Mouse (Mus musculus) hindbrain, embryonic 10.5 days (tissue): ENCODE results near the gene Slc44a4. TPM values are rescaled to one million over a fixed set of nuclear protein-coding genes. Genes with fewer than 3 reads are reported as not detected.
"Not testable (repeated sequence)": the region's sequence is repeated elsewhere in the genome, so short reads cannot be mapped to it uniquely, and the experiment has no call there.

Experiments
- DNase-seq: peaks from one replicate; pipeline ENCODE4 v3.0.0-alpha.2; 2017; ENCODE audit warnings: low spot score
- H3K27ac ChIP-seq: fragments of 300-500 bp; sonication (generic); 2 replicates; pipeline ENCODE4 v1.5.1; 2016; ENCODE audit warnings: mild to moderate bottlenecking, moderate library complexity
- H3K27me3 ChIP-seq: fragments of 300-500 bp; sonication (generic); 2 replicates; pipeline ENCODE4 v1.6.1; 2016; ENCODE audit warnings: mild to moderate bottlenecking; ENCODE audit not compliant: poor library complexity, insufficient read depth, severe bottlenecking
- H3K36me3 ChIP-seq: fragments of 300-500 bp; sonication (generic); 2 replicates; pipeline ENCODE4 v1.6.1; 2016; ENCODE audit warnings: mild to moderate bottlenecking, moderate library complexity
- H3K4me1 ChIP-seq: fragments of 300-500 bp; sonication (generic); replicated peaks from 2 replicates; pipeline ENCODE4 v1.6.1; 2016; ENCODE audit warnings: mild to moderate bottlenecking
- H3K4me3 ChIP-seq: fragments of 300-500 bp; sonication (generic); 2 replicates; pipeline ENCODE4 v1.5.1; 2016; ENCODE audit warnings: mild to moderate bottlenecking, moderate library complexity
- H3K9me3 ChIP-seq: fragments of 300-500 bp; sonication (generic); 2 replicates; pipeline ENCODE4 v1.6.1; 2016; ENCODE audit warnings: mild to moderate bottlenecking, moderate library complexity
- WGBS: fragments of 180-500 bp; shearing (Covaris S2); methylation state at CpG from one replicate; pipeline ENCODE4 v1.1.7; 2016; 5-methylcytosine and 5-hydroxymethylcytosine counted together
- polyA plus RNA-seq: library from polyadenylated mRNA; unstranded; fragments of >200 nt; fragmentation: Nextera tagmentation; extraction: Ambion mirVana; gene quantifications from 2 replicates; pipeline ENCODE4 v1.2.1, GENCODE M21; 2016

Slc44a4 gene
- polyA plus RNA-seq, 1 experiment from 2014 or later: not detected

DNA sequence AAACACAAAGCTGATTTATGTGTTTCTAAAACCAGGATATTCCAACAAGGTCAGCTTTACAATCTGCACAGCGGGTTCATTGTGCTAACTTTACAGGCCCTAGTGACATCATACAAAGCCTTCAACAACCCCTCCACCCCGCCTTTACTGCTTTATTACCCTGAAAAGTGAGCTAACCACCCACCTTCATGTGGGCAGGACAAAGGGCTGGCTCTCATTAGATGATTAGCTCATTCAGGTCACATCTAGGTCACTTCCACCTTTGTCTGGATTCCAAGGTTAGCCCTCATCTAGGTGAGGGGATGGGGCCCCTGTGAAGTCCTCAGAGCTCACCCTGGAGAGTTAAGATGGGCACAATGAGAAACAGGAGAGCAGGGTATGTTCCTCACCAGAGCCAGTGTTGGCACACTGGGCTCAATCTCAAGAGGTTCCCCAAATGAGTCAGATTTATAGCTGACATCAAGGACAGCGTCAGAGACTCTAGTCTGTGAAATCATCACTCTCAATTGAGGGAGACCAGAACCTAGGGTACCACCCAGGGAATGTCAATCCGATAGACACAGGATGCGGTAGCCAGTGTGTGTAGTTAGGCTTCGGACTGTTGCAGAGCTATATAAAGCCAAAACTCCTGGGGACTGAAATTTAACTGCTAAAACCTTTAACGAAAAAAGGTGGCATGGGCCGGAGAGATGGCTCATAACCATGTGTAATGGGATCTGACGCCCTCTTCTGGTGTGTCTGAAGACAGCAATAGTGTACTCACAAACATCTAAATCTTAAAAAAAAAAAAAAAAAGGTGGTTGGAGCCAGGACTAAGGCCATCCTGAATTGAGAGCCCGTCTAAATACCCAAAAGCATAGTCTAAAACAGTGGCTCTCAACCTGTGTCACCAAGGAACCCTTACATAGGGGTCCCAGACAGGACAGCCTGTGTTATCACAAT, 36.5 kb downstream of the Slc44a4 start:
- Histone ChIP-seq H3K9me3 (no peaks in the 10 kb centered on the region), H3K36me3 (peaks cover 25% of the 10 kb centered on the region), H3K4me3 (peak overlapping the region; percentile 99), H3K27me3 (peaks cover 15% of the 10 kb centered on the region), H3K27ac (peak overlapping the region; percentile 99), H3K4me1 (peaks cover 12% of the 10 kb centered on the region)
- no peak for DNase-seq
- 38% methylated on average over 10 of the region's 10 CpGs for WGBS

DNA sequence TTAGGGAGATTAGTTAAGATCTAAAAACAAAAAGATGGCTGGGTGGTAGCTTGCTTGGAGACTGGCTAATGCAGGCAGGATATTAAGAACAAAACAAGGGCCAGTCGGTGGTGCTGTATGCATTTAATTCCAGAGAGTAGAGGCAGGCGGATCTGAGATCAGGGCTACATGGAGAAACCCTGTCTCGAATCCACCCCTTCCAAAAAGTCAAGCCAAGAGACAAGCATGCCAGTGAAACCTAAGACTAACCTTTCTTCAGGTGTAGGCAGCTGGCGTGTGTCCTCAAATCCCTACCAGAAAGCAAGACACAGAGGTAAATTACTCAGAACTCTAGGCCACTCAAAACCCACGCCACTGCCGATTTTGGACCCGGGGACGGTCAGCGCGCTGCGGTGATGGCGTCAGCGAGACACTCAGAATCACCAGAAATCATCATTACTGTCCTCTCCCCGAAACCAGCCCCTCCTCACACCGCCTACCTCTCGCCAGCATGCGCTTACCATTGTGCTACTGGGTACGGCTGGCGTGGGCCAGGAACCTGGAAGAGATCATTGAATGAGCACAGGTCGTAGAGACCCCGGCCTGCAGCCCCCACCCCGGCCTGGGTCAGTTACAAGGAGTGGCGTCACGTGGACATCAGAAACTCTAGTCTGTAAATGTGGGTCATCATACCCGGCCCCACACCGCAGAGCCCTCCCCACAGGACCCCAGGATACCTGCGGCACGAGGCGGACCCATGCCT, 37.5 kb downstream of the Slc44a4 start:
- under 1% methylated on average over 29 of the region's 29 CpGs for WGBS
- H3K4me3 ChIP-seq: peak overlapping the region; percentile 99
- peaks cover 25% of the 10 kb centered on the region for H3K36me3 ChIP-seq
- H3K27ac ChIP-seq: peak overlapping the region; percentile 99
- H3K9me3 ChIP-seq: no peaks in the 10 kb centered on the region
- H3K4me1 ChIP-seq: peaks cover 12% of the 10 kb centered on the region
- H3K27me3 ChIP-seq: peaks cover 25% of the 10 kb centered on the region
- DNase-seq: no peak

DNA sequence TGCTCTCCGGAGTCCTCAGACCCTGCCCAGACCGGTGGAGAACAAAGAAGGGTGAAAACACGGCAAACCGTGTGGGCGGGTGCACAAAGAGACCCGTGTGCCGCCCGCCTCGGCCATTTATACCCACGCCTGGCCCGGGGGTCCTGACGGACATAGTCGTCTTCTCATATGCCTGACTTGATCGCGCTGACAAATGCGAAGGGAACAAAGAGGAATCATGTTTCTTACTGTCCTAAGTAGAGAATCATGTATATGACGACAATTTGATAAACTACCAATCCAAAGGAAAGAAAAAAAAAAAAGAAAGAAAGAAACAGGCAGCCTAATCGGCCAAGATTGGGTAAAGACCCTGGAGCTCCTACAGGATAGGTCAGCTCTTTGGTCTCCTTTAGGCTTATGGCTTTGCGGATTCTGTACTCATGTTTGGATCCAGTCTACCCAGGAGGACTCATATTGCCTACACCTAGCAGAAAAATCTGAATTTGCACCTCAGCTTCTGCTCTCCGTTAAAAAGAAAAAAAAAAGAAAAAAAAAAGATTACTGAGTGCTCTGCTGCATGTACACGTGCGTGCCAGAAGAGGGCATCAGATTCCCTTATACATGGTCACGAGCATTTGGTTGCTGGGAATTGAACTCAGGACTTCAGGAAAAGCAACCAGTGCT, 38.2 kb downstream of the Slc44a4 start:
- Histone ChIP-seq H3K27me3 (peaks cover 31% of the 10 kb centered on the region), H3K4me3 (peak overlapping the region; percentile 99), H3K27ac (peak overlapping the region; percentile 99), H3K36me3 (peaks cover 25% of the 10 kb centered on the region), H3K9me3 (no peaks in the 10 kb centered on the region), H3K4me1 (peaks cover 12% of the 10 kb centered on the region)
- under 1% methylated on average over 23 of the region's 23 CpGs for WGBS
- peak; percentile 86 for DNase-seq

DNA sequence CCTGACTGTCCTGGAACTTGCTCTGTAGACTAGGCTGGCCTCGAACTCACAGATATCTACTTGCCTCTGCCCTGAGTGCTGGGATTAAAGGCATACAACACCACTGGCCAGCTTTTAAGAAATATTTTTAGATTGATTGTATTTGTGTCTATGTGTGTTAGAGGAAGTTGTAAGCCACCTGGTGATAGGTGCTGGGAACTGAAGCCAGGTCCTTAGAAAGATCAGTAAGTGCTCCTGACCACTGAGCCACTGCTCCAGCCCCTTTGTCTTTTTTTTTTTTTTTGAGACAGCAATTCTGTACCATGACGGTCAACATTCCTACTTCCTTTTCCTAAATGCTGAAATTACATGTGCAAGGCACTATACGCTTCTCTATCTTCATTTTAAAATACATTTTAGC, 39.0 kb downstream of the Slc44a4 start:
- DNase-seq: no peak
- Histone ChIP-seq H3K9me3 (no peaks in the 10 kb centered on the region), H3K27me3 (peaks cover 35% of the 10 kb centered on the region), H3K36me3 (peaks cover 25% of the 10 kb centered on the region), H3K27ac (peak overlapping the region; percentile 99), H3K4me1 (peaks cover 12% of the 10 kb centered on the region), H3K4me3 (peak overlapping the region; percentile 99)
- 90% methylated on average over 3 of the region's 3 CpGs for WGBS

DNA sequence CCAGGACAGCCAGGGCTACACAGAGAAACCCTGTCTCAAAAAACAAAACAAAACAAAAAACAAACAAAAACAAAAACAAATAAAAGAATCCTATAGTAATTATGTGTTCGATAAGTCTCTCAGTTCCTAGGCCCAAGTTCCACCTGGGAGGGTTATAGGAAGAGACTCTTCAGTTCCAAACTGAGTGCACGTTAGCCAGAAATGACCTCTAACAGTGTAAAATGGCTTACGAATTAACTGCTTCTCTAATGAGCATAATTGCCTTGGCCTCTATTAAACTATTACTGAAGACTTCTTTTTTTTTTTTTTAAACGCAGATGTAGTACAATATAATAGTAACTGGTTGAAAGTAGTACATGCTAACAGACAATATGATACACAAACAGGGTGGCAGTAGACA, 39.6 kb downstream of the Slc44a4 start:
- Histone ChIP-seq H3K27ac (no peak overlapping the region), H3K36me3 (peaks cover 25% of the 10 kb centered on the region), H3K27me3 (peaks cover 35% of the 10 kb centered on the region), H3K4me3 (no peak overlapping the region), H3K4me1 (peaks cover 12% of the 10 kb centered on the region), H3K9me3 (no peaks in the 10 kb centered on the region)
- WGBS: 91% methylated on average over 4 of the region's 4 CpGs
- no peak for DNase-seq

DNA sequence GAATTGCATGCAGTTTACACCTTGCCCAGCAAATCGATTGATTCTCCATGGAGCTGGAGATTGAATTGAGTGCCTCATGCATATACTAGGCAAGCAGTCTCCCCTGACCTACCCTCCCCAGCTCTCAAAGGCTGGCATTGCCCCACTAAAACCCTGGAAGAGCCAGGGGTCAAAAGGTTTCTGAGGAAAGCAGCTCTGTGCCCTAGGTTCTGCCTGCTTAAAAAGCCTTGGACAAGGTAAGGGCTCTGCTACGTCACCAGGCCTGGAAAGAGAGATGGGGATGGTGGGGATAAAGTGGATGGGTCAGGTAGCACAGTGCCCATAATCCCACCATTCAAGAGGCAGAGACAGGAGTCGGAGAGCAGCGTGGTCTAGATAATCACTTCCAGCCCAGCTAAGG, 40.6 kb downstream of the Slc44a4 start:
- H3K36me3 ChIP-seq: peaks cover 19% of the 10 kb centered on the region
- WGBS: 75% methylated on average over 4 of the region's 4 CpGs
- DNase-seq: no peak

DNA sequence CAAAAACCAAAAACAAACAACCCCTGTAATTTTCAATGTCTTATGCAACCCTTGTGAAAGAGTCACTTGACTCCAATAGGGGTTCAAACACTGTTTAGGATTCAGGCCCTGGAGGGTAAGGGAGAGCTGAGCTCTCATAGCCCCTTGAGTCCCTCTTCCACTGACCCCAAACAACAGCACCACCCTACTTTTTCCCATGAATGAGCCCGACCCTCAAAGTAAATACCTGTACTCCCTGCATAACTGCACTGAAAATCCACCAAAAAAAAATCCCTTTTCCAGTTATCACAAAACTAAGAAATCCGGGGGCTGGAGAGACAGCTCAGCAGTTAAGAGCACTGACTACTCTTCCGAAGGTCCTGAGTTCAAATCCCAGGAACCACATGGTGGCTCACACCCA, 41.6 kb downstream of the Slc44a4 start:
- WGBS: 78% methylated on average over 3 of the region's 3 CpGs

More for the DNA sequence above, 40.6 kb downstream of the Slc44a4 start:
- Histone ChIP-seq H3K4me1 (peaks cover 18% of the 10 kb centered on the region), H3K9me3 (no peaks in the 10 kb centered on the region), H3K27me3 (peaks cover 35% of the 10 kb centered on the region), H3K4me3 (no peak overlapping the region; the same call in 1 of the 2 replicates), H3K27ac (no peak overlapping the region)

DNA sequence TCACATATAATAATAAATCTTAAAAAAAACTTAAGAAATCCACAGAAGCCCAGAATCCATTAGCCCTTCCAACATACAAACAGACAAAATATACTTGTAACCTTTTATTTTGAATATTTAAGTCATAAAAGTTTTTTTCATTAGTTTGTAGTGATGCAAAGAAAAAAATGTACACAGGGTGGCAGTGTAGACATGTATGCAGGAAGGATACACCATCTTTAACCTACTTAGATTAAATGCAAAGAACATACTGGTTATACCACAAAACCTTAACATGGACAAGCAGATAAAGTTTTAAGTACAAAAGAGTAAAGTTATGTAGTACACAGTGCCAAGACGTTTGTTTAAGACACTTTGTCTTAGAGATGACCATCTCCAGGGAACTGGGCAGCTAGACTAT, 42.1 kb downstream of the Slc44a4 start:
- Histone ChIP-seq H3K4me3 (no peak overlapping the region), H3K36me3 (peaks cover 4% of the 10 kb centered on the region), H3K27ac (no peak overlapping the region), H3K27me3 (peaks cover 47% of the 10 kb centered on the region), H3K4me1 (peaks cover 12% of the 10 kb centered on the region), H3K9me3 (no peaks in the 10 kb centered on the region)
- WGBS: 50% methylated on average over 1 of the region's 1 CpGs
- DNase-seq: no peak

More for the DNA sequence above, 41.6 kb downstream of the Slc44a4 start:
- Histone ChIP-seq H3K27ac (no peak overlapping the region), H3K4me1 (peaks cover 16% of the 10 kb centered on the region), H3K9me3 (no peaks in the 10 kb centered on the region), H3K27me3 (peaks cover 43% of the 10 kb centered on the region), H3K36me3 (peaks cover 9% of the 10 kb centered on the region), H3K4me3 (no peak overlapping the region)
- DNase-seq: no peak

DNA sequence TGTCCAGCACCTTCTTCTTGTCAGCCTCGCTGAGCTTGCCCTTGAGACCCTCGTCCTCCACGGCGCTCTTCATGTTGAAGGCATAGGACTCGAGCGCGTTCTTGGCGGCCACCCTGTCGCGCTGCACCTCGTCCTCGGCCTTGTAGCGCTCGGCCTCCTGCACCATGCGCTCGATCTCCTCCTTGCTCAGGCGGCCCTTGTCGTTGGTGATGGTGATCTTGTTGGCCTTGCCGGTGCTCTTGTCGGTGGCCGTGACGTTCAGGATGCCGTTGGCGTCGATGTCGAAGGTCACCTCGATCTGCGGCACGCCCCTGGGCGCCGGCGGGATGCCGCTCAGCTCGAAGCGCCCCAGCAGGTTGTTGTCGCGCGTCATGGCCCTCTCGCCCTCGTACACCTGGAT, 43.0 kb downstream of the Slc44a4 start:
- H3K27ac ChIP-seq, DNase-seq, H3K36me3 ChIP-seq, H3K4me3 ChIP-seq, H3K9me3 ChIP-seq: not testable (repeated sequence)
- H3K4me1 ChIP-seq: peaks cover 12% of the 10 kb centered on the region
- H3K27me3 ChIP-seq: peaks cover 57% of the 10 kb centered on the region
- 19% methylated on average over 40 of the region's 40 CpGs for whole genome bisulfite sequencing

DNA sequence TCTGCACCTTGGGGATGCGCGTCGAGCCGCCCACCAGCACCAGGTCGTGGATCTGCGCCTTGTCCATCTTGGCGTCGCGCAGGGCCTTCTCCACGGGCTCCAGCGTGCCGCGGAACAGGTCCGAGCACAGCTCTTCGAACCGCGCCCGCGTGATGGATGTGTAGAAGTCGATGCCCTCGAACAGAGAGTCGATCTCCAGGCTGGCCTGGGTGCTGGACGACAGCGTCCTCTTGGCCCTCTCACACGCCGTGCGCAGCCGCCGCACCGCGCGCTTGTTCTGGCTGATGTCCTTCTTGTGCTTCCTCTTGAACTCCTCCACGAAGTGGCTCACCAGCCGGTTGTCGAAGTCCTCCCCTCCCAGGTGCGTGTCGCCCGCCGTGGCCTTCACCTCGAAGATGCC, 43.7 kb downstream of the Slc44a4 start:
- H3K27ac ChIP-seq, H3K4me3 ChIP-seq, H3K9me3 ChIP-seq, H3K36me3 ChIP-seq, DNase-seq: not testable (repeated sequence)
- 32% methylated on average over 35 of the region's 40 CpGs for WGBS
- Histone ChIP-seq H3K4me1 (peaks cover 12% of the 10 kb centered on the region), H3K27me3 (peaks cover 62% of the 10 kb centered on the region)

DNA sequence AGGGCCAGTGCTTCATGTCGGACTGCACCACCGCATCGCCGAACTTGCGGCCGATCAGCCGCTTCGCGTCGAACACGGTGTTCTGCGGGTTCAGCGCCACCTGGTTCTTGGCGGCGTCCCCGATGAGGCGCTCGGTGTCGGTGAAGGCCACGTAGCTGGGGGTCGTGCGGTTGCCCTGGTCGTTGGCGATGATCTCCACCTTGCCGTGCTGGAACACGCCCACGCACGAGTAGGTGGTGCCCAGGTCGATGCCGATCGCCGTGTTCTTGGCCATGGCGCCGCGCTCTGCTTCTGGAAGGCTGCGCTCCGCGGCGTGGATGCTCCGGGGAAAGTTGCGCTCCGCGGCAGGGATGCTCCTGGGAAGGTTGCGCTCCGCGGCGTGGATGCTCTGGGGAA, 44.5 kb downstream of the Slc44a4 start:
- DNase-seq, H3K36me3 ChIP-seq, H3K27ac ChIP-seq, H3K9me3 ChIP-seq: not testable (repeated sequence)
- Histone ChIP-seq H3K4me3 (peak overlapping the region; percentile 64), H3K4me1 (peaks cover 12% of the 10 kb centered on the region), H3K27me3 (peaks cover 70% of the 10 kb centered on the region)
- 2% methylated on average over 34 of the region's 47 CpGs for WGBS

DNA sequence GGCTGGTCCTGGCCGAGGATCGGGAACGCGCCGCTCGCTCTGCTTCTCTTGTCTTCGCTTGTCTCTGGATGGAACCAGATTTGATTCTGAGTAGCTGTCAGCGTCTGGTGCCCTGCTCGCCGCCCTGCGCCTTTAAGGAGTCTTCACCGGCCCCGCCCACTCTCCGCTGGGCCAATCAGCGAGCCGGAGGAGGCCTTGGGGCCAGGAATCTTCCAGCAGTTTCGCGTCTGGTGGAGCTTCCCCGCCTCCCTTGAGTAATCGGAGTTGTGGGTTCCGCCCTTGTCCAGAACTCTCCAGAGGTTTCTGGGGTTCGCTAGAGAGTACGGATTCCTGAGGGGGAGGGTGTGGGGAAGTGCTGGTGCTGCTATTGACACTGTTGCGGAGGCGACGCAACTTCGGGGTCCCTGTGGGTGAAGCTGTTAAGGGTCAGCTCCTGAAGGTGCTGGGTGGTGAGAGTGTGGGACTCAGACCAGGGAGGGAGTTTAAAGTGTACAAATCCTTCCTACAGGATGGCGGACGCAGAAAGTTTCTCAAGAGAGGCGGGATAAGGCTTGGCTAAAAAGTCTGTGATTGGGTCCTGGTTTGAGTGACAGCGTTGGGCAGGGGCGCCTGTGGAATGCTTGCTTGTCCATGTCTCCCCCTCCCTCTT, 45.0 kb downstream of the Slc44a4 start, which contains the start of gene Hspa1b:
Gene Hspa1b, minus strand, starts transcription at position 109 of the 649 bp plus-strand sequence.
- Histone ChIP-seq H3K27me3 (peaks cover 72% of the 10 kb centered on the region), H3K27ac (peak within 1 kb of the TSS; percentile 91), H3K4me1 (peaks cover 12% of the 10 kb centered on the region), H3K4me3 (peak within 1 kb of the TSS; percentile 64)
- not testable (repeated sequence) for H3K36me3 ChIP-seq, H3K9me3 ChIP-seq
- DNase-seq: peak; percentile 81
- under 1% methylated on average over 31 of the region's 32 CpGs for WGBS
